Comparison of ENCODE assay signal across 22 mouse cellular contexts in the genomic region with DNA sequence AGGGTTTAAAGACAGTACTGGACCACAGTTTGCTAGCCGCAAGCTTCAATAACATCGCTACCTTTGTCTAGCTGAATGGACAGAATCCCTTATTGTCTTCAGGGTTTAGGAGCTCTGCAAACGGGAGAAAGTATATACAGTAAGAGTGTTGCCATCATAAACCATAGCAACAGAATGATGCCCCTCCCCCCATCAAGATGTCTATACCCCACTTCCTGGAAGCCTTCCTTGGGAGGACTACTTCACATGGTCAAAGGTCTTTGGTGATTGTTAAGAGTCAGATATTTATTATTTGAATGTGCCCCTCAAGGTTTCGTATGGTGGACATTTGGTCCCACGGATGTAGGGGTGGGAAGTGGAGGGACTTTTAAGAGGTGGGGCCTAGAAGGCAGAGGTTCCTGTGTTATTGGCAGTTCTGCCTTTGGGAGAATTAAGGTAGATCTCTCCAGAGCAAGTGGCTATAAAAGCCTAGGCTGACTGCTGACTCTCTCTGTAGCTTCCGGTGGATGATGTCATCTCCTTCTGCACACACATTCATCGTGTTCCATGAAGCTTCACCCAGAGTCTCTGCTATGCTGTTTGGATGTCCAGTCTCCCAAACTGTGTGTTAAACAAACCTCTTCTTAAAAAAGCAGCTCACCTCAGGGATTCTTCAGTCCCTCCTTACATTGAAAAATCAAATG. TPM values are rescaled to one million over a fixed set of nuclear protein-coding genes. Genes with fewer than 3 reads are reported as not detected.
"Had no signal": no experiment of that assay in that cellular context is flagged by ENCODE, and none has a peak within 500 bp of the region (broad histone marks: within the 10 kb centered on the region; RNA-seq: fewer than 3 reads in every experiment).

No protein-coding gene starts in this region.

- H3K36me3 ChIP-seq: liver, embryonic 15.5 days; lung, embryonic 15.5 days; midbrain, embryonic 10.5 days; midbrain, embryonic 12.5 days; neural tube, embryonic 13.5 days; neural tube, embryonic 15.5 days had no signal

- H3K4me1 ChIP-seq: liver, embryonic 15.5 days had no signal

- H3K4me2 ChIP-seq: liver, embryonic 15.5 days; lung, embryonic 15.5 days; midbrain, embryonic 12.5 days; neural tube, embryonic 13.5 days; neural tube, embryonic 15.5 days had no signal

- H3K9me3 ChIP-seq: liver, embryonic 15.5 days; lung, embryonic 15.5 days; midbrain, embryonic 10.5 days; midbrain, embryonic 12.5 days; neural tube, embryonic 13.5 days; neural tube, embryonic 15.5 days had no signal

- DNase-seq: liver, postnatal 0 days; lung, adult 2 months; lung, postnatal 14 days; lung, postnatal 36 days; midbrain, embryonic 14.5 days; retina, postnatal 1 day; right cerebral cortex, adult 18-20 months; right cerebral cortex, postnatal 14 days; thymus, adult 18-20 months; thymus, postnatal 25 days; thymus, postnatal 4 days had no signal

- ATAC-seq: liver, postnatal 0 days; lung, postnatal 0 days; midbrain, embryonic 16.5 days had no signal

- H3K27ac ChIP-seq: liver, embryonic 15.5 days; lung, embryonic 15.5 days; midbrain, embryonic 10.5 days; midbrain, embryonic 12.5 days; neural tube, embryonic 13.5 days; neural tube, embryonic 15.5 days had no signal

- H3K4me3 ChIP-seq: liver, embryonic 15.5 days; lung, embryonic 15.5 days; midbrain, embryonic 10.5 days; midbrain, embryonic 12.5 days; myocyte; neural tube, embryonic 13.5 days; neural tube, embryonic 15.5 days had no signal

- H3K27me3 ChIP-seq: liver, embryonic 15.5 days; lung, embryonic 15.5 days; midbrain, embryonic 12.5 days; neural tube, embryonic 13.5 days; neural tube, embryonic 15.5 days had no signal

- H3K9ac ChIP-seq: liver, embryonic 15.5 days; liver, postnatal 0 days; lung, embryonic 15.5 days; midbrain, embryonic 12.5 days; neural tube, embryonic 13.5 days; neural tube, embryonic 15.5 days had no signal

RNA-seq across cellular contexts. Expression of gene Adtrp, which starts 42.2 kb away (rescaled TPM):
- total RNA-seq: megakaryocyte-erythroid progenitor cell, adult 5-6 weeks had no signal
- polyA plus RNA-seq: midbrain, embryonic 10.5 days; midbrain, embryonic 12.5 days; midbrain, embryonic 14.5 days; midbrain, embryonic 16.5 days; myocyte; neural tube, embryonic 11.5 days had no signal
